Mouse (Mus musculus) heart, postnatal 14 days (tissue): Measurements from ENCODE around the gene Gm10097. TPM values are rescaled to one million over a fixed set of nuclear protein-coding genes. Genes with fewer than 3 reads are reported as not detected.

Source experiments
- DNase-seq, 2 experiments: peaks; one replicate each; pipeline ENCODE4 v3.0.0; 2021 to 2022
- intact Hi-C: fragments of 180-260 bp; cut with DNase I; formaldehyde crosslinking; loops from one replicate; pipeline ENCODE4 v1.15.1; 2025
- total RNA-seq, 2 experiments: library from RNA; stranded (reverse); gene quantifications; 2 replicates each; pipeline ENCODE4 v1.2.3; 2021

Gene Gm10097
- total RNA-seq, 2 experiments from 2014 or later = 0.36 to 0.54 TPM

GRCm38 (mm10) chr10:5079945-5080468 lies 11.0 kb downstream of the Gm10097 start:
- DNase-seq = peak; percentile 70 to 74
- intact Hi-C loops = no loop called here

GRCm38 (mm10) chr10:5083716-5084115 lies 14.7 kb downstream of the Gm10097 start:
- intact Hi-C loops = no loop called here

GRCm38 (mm10) chr10:5085792-5086191 lies 16.8 kb downstream of the Gm10097 start:
- intact Hi-C loops = no loop called here
- no peak for DNase-seq

More at GRCm38 (mm10) chr10:5083716-5084115, 14.7 kb downstream of the Gm10097 start:
- no peak for DNase-seq

- intact Hi-C loops = no loop called here
- DNase-seq = no peak
Observed at GRCm38 (mm10) chr10:5086329-5086728, 17.3 kb downstream of the Gm10097 start.

- intact Hi-C loops = no loop called here
- no peak for DNase-seq
Observed at GRCm38 (mm10) chr10:5087336-5087735, 18.3 kb downstream of the Gm10097 start.

GRCm38 (mm10) chr10:5089133-5089532 lies 20.1 kb downstream of the Gm10097 start:
- intact Hi-C loops = no loop called here
- no peak for DNase-seq

GRCm38 (mm10) chr10:5096996-5097753 lies 28.2 kb downstream of the Gm10097 start:
- intact Hi-C loops = no loop called here
- DNase-seq = peak; percentile 58 to 66

GRCm38 (mm10) chr10:5097754-5098137 lies 28.8 kb downstream of the Gm10097 start:
- intact Hi-C loops = no loop called here
- no peak for DNase-seq

- intact Hi-C loops = no loop called here
- DNase-seq = no peak
Observed at GRCm38 (mm10) chr10:5110773-5111172, 41.8 kb downstream of the Gm10097 start.

GRCm38 (mm10) chr10:5116155-5116554 lies 47.2 kb downstream of the Gm10097 start:
- intact Hi-C loops = loop anchor here (5.0 kb wide), 1 partner anchor 84 kb away; no protein-coding TSS in a partner anchor
- DNase-seq = no peak

GRCm38 (mm10) chr10:5116720-5117119 lies 47.7 kb downstream of the Gm10097 start:
- intact Hi-C loops = loop anchor here (5.0 kb wide), 1 partner anchor 84 kb away; no protein-coding TSS in a partner anchor
- DNase-seq = no peak
